Mouse (Mus musculus) liver, adult 2 months (tissue): ENCODE data around the gene Zfp536.

Source experiments
- CTCF ChIP-seq: fragments of 200-500 bp; IDR thresholded peaks from 2 replicates; pipeline ENCODE4 v1.5.1; 2011; ENCODE audit warnings: low read depth, low read length, control low read depth
- POLR2A ChIP-seq: fragments of 200-500 bp; IDR thresholded peaks from 2 replicates; pipeline ENCODE4 v1.6.1; 2011; ENCODE audit warnings: low read length, control low read depth; ENCODE audit not compliant: insufficient read depth; ENCODE audit errors: extremely low read depth

GRCm38 (mm10) chr7:37695066-37695465 is 78.4 kb downstream of the Zfp536 start:
- TF ChIP-seq POLR2A (no peak), CTCF (no peak)
